In genomic region chr6:39362684-39363083, GRCm38 (mm10) we compare ENCODE assay signal across 31 mouse cellular contexts. TPM values are rescaled to one million over a fixed set of nuclear protein-coding genes. Genes with fewer than 3 reads are reported as not detected.
DNase-seq lines count a peak whose midpoint lies in the region; ATAC-seq and TF ChIP-seq lines count a peak whose summit lies in the region.
"Had no signal": no experiment of that assay in that cellular context is flagged by ENCODE, and none has a peak within 500 bp of the region (broad histone marks: within the 10 kb centered on the region; RNA-seq: fewer than 3 reads in every experiment).

No protein-coding gene starts in this region.

- no peaks in the 10 kb centered on the region for H3K9me3 ChIP-seq in midbrain, postnatal 0 days (ENCODE audit: low read length)
- H3K9me3 ChIP-seq: embryonic facial prominence, embryonic 10.5 days; embryonic facial prominence, embryonic 13.5 days; forebrain, embryonic 12.5 days; forebrain, embryonic 15.5 days; G1E; heart, embryonic 10.5 days; heart, embryonic 13.5 days had no signal

- WGBS in midbrain, postnatal 0 days, result 95% methylated on average over 2 of the region's 2 CpGs

- no peak for TF ChIP-seq CTCF in midbrain, postnatal 0 days (IDR thresholded peaks at IDR 0.05)

- H3K4me1 ChIP-seq in midbrain, postnatal 0 days (ENCODE audit: insufficient read depth, low read length), result no peaks in the 10 kb centered on the region
- H3K4me1 ChIP-seq: embryonic facial prominence, embryonic 10.5 days; embryonic facial prominence, embryonic 13.5 days; forebrain, embryonic 12.5 days; forebrain, embryonic 15.5 days; heart, embryonic 10.5 days; heart, embryonic 13.5 days had no signal

- no peak overlapping the region for H3K9ac ChIP-seq in midbrain, postnatal 0 days (replicated peaks; ENCODE audit: low read length, poor library complexity, severe bottlenecking)
- H3K9ac ChIP-seq: embryonic facial prominence, embryonic 13.5 days; forebrain, embryonic 12.5 days; forebrain, embryonic 15.5 days; heart, embryonic 13.5 days; hindbrain, embryonic 14.5 days had no signal

- peaks cover 23% of the 10 kb centered on the region for H3K36me3 ChIP-seq in midbrain, postnatal 0 days (ENCODE audit: insufficient read depth, low read length)

- ATAC-seq in granulocyte monocyte progenitor cell, adult 5-6 weeks (replicated peaks; ENCODE audit: poor library complexity, severe bottlenecking), result peak; percentile 98
- ATAC-seq in megakaryocyte progenitor cell, adult 5-6 weeks (replicated peaks; ENCODE audit: poor library complexity), result peak; percentile 72
- no peak for ATAC-seq in midbrain, postnatal 0 days (ENCODE audit: low FRiP score)
- ATAC-seq: forebrain, embryonic 15.5 days; hindbrain, postnatal 0 days; Patski had no signal

- no peak overlapping the region for H3K4me2 ChIP-seq in midbrain, postnatal 0 days (ENCODE audit: low read depth, low read length, poor library complexity, severe bottlenecking)
- H3K4me2 ChIP-seq: embryonic facial prominence, embryonic 13.5 days; forebrain, embryonic 12.5 days; forebrain, embryonic 15.5 days; heart, embryonic 13.5 days; hindbrain, embryonic 14.5 days had no signal

- DNase-seq in A20 (ENCODE audit: low read depth, low spot score), result peak; percentile 56
- DNase-seq in midbrain, postnatal 0 days (ENCODE audit: low spot score), result no peak
- no peak for DNase-seq in left cerebral cortex, adult 18-20 months (ENCODE audit: low spot score in 2 of 2)
- DNase-seq in lung, postnatal 36 days, result no peak
- DNase-seq: adrenal gland, postnatal 10 days; adrenal gland, postnatal 36 days; B cell, adult 2 months; cerebellum, adult 18-20 months; cerebellum, adult 9-11 months; cerebellum, postnatal 25 days; embryo, embryonic 11 days; gastrocnemius, postnatal 25 days; heart, adult 2 months; heart, postnatal 14 days; heart, postnatal 4 days had no signal

- no peaks in the 10 kb centered on the region for H3K27me3 ChIP-seq in midbrain, postnatal 0 days (ENCODE audit: insufficient read depth, low read length)
- H3K27me3 ChIP-seq: CH12.LX; embryonic facial prominence, embryonic 13.5 days; forebrain, embryonic 12.5 days; forebrain, embryonic 15.5 days; heart, embryonic 13.5 days; Patski had no signal

- no peak overlapping the region for H3K27ac ChIP-seq in midbrain, postnatal 0 days (ENCODE audit: low read depth, low read length)
- H3K27ac ChIP-seq: embryonic facial prominence, embryonic 10.5 days; embryonic facial prominence, embryonic 13.5 days; forebrain, embryonic 12.5 days; forebrain, embryonic 15.5 days; heart, adult 2 months; heart, embryonic 10.5 days; heart, embryonic 13.5 days; hindbrain, embryonic 14.5 days; hindbrain, postnatal 0 days had no signal

- no peak overlapping the region for H3K4me3 ChIP-seq in midbrain, postnatal 0 days (ENCODE audit: low read depth, low read length)
- H3K4me3 ChIP-seq: embryonic facial prominence, embryonic 10.5 days; embryonic facial prominence, embryonic 13.5 days; erythroblast, embryonic 14.5 days; forebrain, embryonic 12.5 days; forebrain, embryonic 15.5 days; heart, adult 2 months; heart, embryonic 10.5 days; heart, embryonic 13.5 days had no signal

RNA-seq across cellular contexts. Expression of gene Slc37a3, which starts 14.8 kb away (rescaled TPM):
- 0.88 TPM in 1 of 2 replicates, not detected in the other for total RNA-seq in granulocyte monocyte progenitor cell, adult 5-6 weeks (2014; fragmentation: Nextera tagmentation)
- 0.26 and 0.41 TPM in 2 replicates for total RNA-seq in granulocyte monocyte progenitor cell, adult 5-6 weeks (2017)
- total RNA-seq in megakaryocyte progenitor cell, adult 5-6 weeks (2015), result 0.59 and 0.73 TPM in 2 replicates
- total RNA-seq in megakaryocyte progenitor cell, adult 5-6 weeks (2017), result 1.7 and 3.4 TPM in 2 replicates
- 38.1 and 46.8 TPM in 2 replicates for total RNA-seq in midbrain, postnatal 0 days (2014; rRNA removed)
- 54.6 and 55.4 TPM in 2 replicates for polyA plus RNA-seq in midbrain, postnatal 0 days (2015; fragmentation: Nextera tagmentation; extraction: Ambion mirVana)
- total RNA-seq in left cerebral cortex, adult 18-20 months (2021), result 10 to 100 TPM; 65.9 to 71.6 TPM

RNA-seq across cellular contexts. Expression of gene Rab19, which starts 18.3 kb away (rescaled TPM):
- 1.4 TPM in 1 of 2 replicates, not detected in the other for total RNA-seq in granulocyte monocyte progenitor cell, adult 5-6 weeks (2014; fragmentation: Nextera tagmentation)
- 0.26 TPM in 1 of 2 replicates, not detected in the other for total RNA-seq in granulocyte monocyte progenitor cell, adult 5-6 weeks (2017)
- total RNA-seq in megakaryocyte progenitor cell, adult 5-6 weeks (2015), result 0.37 TPM in 1 of 2 replicates, not detected in the other
- 0.34 and 0.42 TPM in 2 replicates for total RNA-seq in megakaryocyte progenitor cell, adult 5-6 weeks (2017)
- total RNA-seq in midbrain, postnatal 0 days (2014; rRNA removed), result 0.24 TPM in 1 of 2 replicates, not detected in the other
- polyA plus RNA-seq in midbrain, postnatal 0 days (2015; fragmentation: Nextera tagmentation; extraction: Ambion mirVana), result 0.25 TPM in 1 of 2 replicates, not detected in the other
- total RNA-seq in left cerebral cortex, adult 18-20 months (2021), result not detected
- total RNA-seq: adrenal gland, adult 18-20 months had no signal
- polyA plus RNA-seq: cortical plate, adult 2 months; erythroblast, embryonic 14.5 days; G1E had no signal

RNA-seq across cellular contexts. Expression of gene Mkrn1, which starts 57.6 kb away (rescaled TPM):
- 35.5 and 43.6 TPM in 2 replicates for total RNA-seq in granulocyte monocyte progenitor cell, adult 5-6 weeks (2014; fragmentation: Nextera tagmentation)
- total RNA-seq in granulocyte monocyte progenitor cell, adult 5-6 weeks (2017), result 27.1 and 32.9 TPM in 2 replicates
- total RNA-seq in megakaryocyte progenitor cell, adult 5-6 weeks (2015), result 43.6 and 49.2 TPM in 2 replicates
- 31.7 and 34.4 TPM in 2 replicates for total RNA-seq in megakaryocyte progenitor cell, adult 5-6 weeks (2017)
- total RNA-seq in midbrain, postnatal 0 days (2014; rRNA removed), result 201 and 269 TPM in 2 replicates
- polyA plus RNA-seq in midbrain, postnatal 0 days (2015; fragmentation: Nextera tagmentation; extraction: Ambion mirVana), result 232 and 238 TPM in 2 replicates
- 100 to 1,000 TPM; 130 to 131 TPM for total RNA-seq in left cerebral cortex, adult 18-20 months (2021)
